Mouse (Mus musculus): ENCODE measurements around the gene Serpinf1. TPM values are rescaled to one million over a fixed set of nuclear protein-coding genes. Genes with fewer than 3 reads are reported as not detected.
"Not testable (repeated sequence)": the region's sequence is repeated elsewhere in the genome, so short reads cannot be mapped to it uniquely, and the experiment has no call there.

Gene Serpinf1
- total RNA-seq, 1 experiment: 20.3 TPM

GRCm38 (mm10) chr11:75458628-75459041, 36.1 kb upstream of the Serpinf1 start:
- no peak for DNase-seq (ENCODE audit: low read depth, low spot score)
- Histone ChIP-seq H3K9ac (ENCODE audit: insufficient read depth, low read depth, low read length, poor library complexity, severe bottlenecking) (no peak overlapping the region), H3K27ac (ENCODE audit: insufficient read depth, low read depth, low read length, poor library complexity, severe bottlenecking) (no peak overlapping the region), H3K36me3 (ENCODE audit: control insufficient read depth, insufficient read depth, low read length, poor library complexity, severe bottlenecking) (no peaks in the 10 kb centered on the region; the same call in 1 of the 2 replicates), H3K9me3 (ENCODE audit: control insufficient read depth, insufficient read depth, low read depth, low read length) (no peaks in the 10 kb centered on the region), H3K4me3 (ENCODE audit: insufficient read depth in 1 of 2, low read depth in 1 of 2, low read length in 2 of 2, poor library complexity in 1 of 2, severe bottlenecking in 1 of 2) (no peak overlapping the region), H3K4me1 (ENCODE audit: control insufficient read depth in 2 of 2, insufficient read depth in 2 of 2, low read length in 2 of 2, poor library complexity in 1 of 2) (peaks cover 2 to 11% of the 10 kb centered on the region in 2 experiments; a peak in 3 of 4 replicates)
- in situ Hi-C loops (cut with MboI; ENCODE audit: low sequenced_read_pairs in 2 of 2, unreplicated experiment in 2 of 2): no loop called here
- TF ChIP-seq ZC3H11A (IDR thresholded peaks at IDR 0.05; ENCODE audit: borderline replicate concordance, low read depth, low read length): no peak
- TF ChIP-seq MAFK (IDR thresholded peaks at IDR 0.05; ENCODE audit: insufficient read depth, low read depth, low read length): no peak
- TF ChIP-seq HCFC1 (IDR thresholded peaks at IDR 0.05; ENCODE audit: borderline replicate concordance, insufficient read depth, low read length): no peak
- no peak for TF ChIP-seq CHD2 (IDR thresholded peaks at IDR 0.05; ENCODE audit: low read depth, low read length)
- TF ChIP-seq ZNF384 (IDR thresholded peaks at IDR 0.05; ENCODE audit: low read depth, low read length): no peak

GRCm38 (mm10) chr11:75458169-75458568, 35.7 kb upstream of the Serpinf1 start:
- H3K27ac ChIP-seq (ENCODE audit: insufficient read depth, low read depth, low read length, poor library complexity, severe bottlenecking): no peak overlapping the region
- H3K4me1 ChIP-seq (ENCODE audit: control insufficient read depth in 2 of 2, insufficient read depth in 2 of 2, low read length in 2 of 2, poor library complexity in 1 of 2): peaks cover 0 to 10% of the 10 kb centered on the region in 2 experiments; a peak in 3 of 4 replicates
- no peaks in the 10 kb centered on the region for H3K36me3 ChIP-seq (ENCODE audit: control insufficient read depth, insufficient read depth, low read length, poor library complexity, severe bottlenecking)
- DNase-seq (ENCODE audit: low read depth, low spot score): no peak
- H3K4me3 ChIP-seq (ENCODE audit: insufficient read depth in 1 of 2, low read depth in 1 of 2, low read length in 2 of 2, poor library complexity in 1 of 2, severe bottlenecking in 1 of 2): no peak overlapping the region
- in situ Hi-C loops (cut with MboI; ENCODE audit: low sequenced_read_pairs in 2 of 2, unreplicated experiment in 2 of 2): no loop called here
- H3K9ac ChIP-seq (ENCODE audit: insufficient read depth, low read depth, low read length, poor library complexity, severe bottlenecking): no peak overlapping the region; the same call in 1 of the 2 replicates
- H3K9me3 ChIP-seq (ENCODE audit: control insufficient read depth, insufficient read depth, low read depth, low read length): no peaks in the 10 kb centered on the region
- TF ChIP-seq CHD2 (IDR thresholded peaks at IDR 0.05; ENCODE audit: low read depth, low read length) (no peak), ZNF384 (IDR thresholded peaks at IDR 0.05; ENCODE audit: low read depth, low read length) (no peak), ZC3H11A (IDR thresholded peaks at IDR 0.05; ENCODE audit: borderline replicate concordance, low read depth, low read length) (no peak), HCFC1 (IDR thresholded peaks at IDR 0.05; ENCODE audit: borderline replicate concordance, insufficient read depth, low read length) (no peak), MAFK (IDR thresholded peaks at IDR 0.05; ENCODE audit: insufficient read depth, low read depth, low read length) (no peak)

- H3K36me3 ChIP-seq (ENCODE audit: control insufficient read depth, insufficient read depth, low read length, poor library complexity, severe bottlenecking): peaks cover 4% of the 10 kb centered on the region; the same call in 1 of the 2 replicates
- in situ Hi-C loops (cut with MboI; ENCODE audit: low sequenced_read_pairs in 2 of 2, unreplicated experiment in 2 of 2): no loop called here
- no peak for DNase-seq (ENCODE audit: low read depth, low spot score)
- no peak for TF ChIP-seq MAFK (IDR thresholded peaks at IDR 0.05; ENCODE audit: insufficient read depth, low read depth, low read length)
- peaks cover 0 to 7% of the 10 kb centered on the region in 2 experiments; a peak in 2 of 4 replicates for H3K4me1 ChIP-seq (ENCODE audit: control insufficient read depth in 2 of 2, insufficient read depth in 2 of 2, low read length in 2 of 2, poor library complexity in 1 of 2)
- H3K4me3 ChIP-seq (ENCODE audit: insufficient read depth in 1 of 2, low read depth in 1 of 2, low read length in 2 of 2, poor library complexity in 1 of 2, severe bottlenecking in 1 of 2): no peak overlapping the region
- H3K9ac ChIP-seq (ENCODE audit: insufficient read depth, low read depth, low read length, poor library complexity, severe bottlenecking): no peak overlapping the region
- no peaks in the 10 kb centered on the region for H3K9me3 ChIP-seq (ENCODE audit: control insufficient read depth, insufficient read depth, low read depth, low read length)
- H3K27ac ChIP-seq (ENCODE audit: insufficient read depth, low read depth, low read length, poor library complexity, severe bottlenecking): no peak overlapping the region
These were observed 34.0 kb upstream of the Serpinf1 start for GRCm38 (mm10) chr11:75456440-75456871.

GRCm38 (mm10) chr11:75455971-75456370, 33.5 kb upstream of the Serpinf1 start:
- H3K4me3 ChIP-seq (ENCODE audit: insufficient read depth in 1 of 2, low read depth in 1 of 2, low read length in 2 of 2, poor library complexity in 1 of 2, severe bottlenecking in 1 of 2); DNase-seq (ENCODE audit: low read depth, low spot score); H3K9me3 ChIP-seq (ENCODE audit: control insufficient read depth, insufficient read depth, low read depth, low read length); H3K27ac ChIP-seq (ENCODE audit: insufficient read depth, low read depth, low read length, poor library complexity, severe bottlenecking); H3K9ac ChIP-seq (ENCODE audit: insufficient read depth, low read depth, low read length, poor library complexity, severe bottlenecking); in situ Hi-C loops (cut with MboI; ENCODE audit: low sequenced_read_pairs in 2 of 2, unreplicated experiment in 2 of 2); H3K36me3 ChIP-seq (ENCODE audit: control insufficient read depth, insufficient read depth, low read length, poor library complexity, severe bottlenecking); H3K4me1 ChIP-seq (ENCODE audit: control insufficient read depth in 2 of 2, insufficient read depth in 2 of 2, low read length in 2 of 2, poor library complexity in 1 of 2): not testable (repeated sequence)

GRCm38 (mm10) chr11:75455041-75455736, 32.7 kb upstream of the Serpinf1 start:
- Histone ChIP-seq H3K9ac (ENCODE audit: insufficient read depth, low read depth, low read length, poor library complexity, severe bottlenecking) (peak overlapping the region; percentile 29; the same call in 1 of the 2 replicates), H3K4me1 (ENCODE audit: control insufficient read depth in 2 of 2, insufficient read depth in 2 of 2, low read length in 2 of 2, poor library complexity in 1 of 2) (peaks cover 0 to 7% of the 10 kb centered on the region in 2 experiments; a peak in 2 of 4 replicates), H3K27ac (ENCODE audit: insufficient read depth, low read depth, low read length, poor library complexity, severe bottlenecking) (no peak overlapping the region), H3K9me3 (ENCODE audit: control insufficient read depth, insufficient read depth, low read depth, low read length) (no peaks in the 10 kb centered on the region), H3K4me3 (ENCODE audit: insufficient read depth in 1 of 2, low read depth in 1 of 2, low read length in 2 of 2, poor library complexity in 1 of 2, severe bottlenecking in 1 of 2) (0 out of 4 replicates have a peak overlapping the region, but pooled peaks of 1 of the 2 experiments have one; percentile 4), H3K36me3 (ENCODE audit: control insufficient read depth, insufficient read depth, low read length, poor library complexity, severe bottlenecking) (peaks cover 4% of the 10 kb centered on the region; the same call in 1 of the 2 replicates)
- in situ Hi-C loops (cut with MboI; ENCODE audit: low sequenced_read_pairs in 2 of 2, unreplicated experiment in 2 of 2): no loop called here
- no peak for DNase-seq (ENCODE audit: low read depth, low spot score)
- TF ChIP-seq ZNF384 (IDR thresholded peaks at IDR 0.05; ENCODE audit: low read depth, low read length) (no peak), ZC3H11A (IDR thresholded peaks at IDR 0.05; ENCODE audit: borderline replicate concordance, low read depth, low read length) (no peak), HCFC1 (IDR thresholded peaks at IDR 0.05; ENCODE audit: borderline replicate concordance, insufficient read depth, low read length) (no peak), CHD2 (IDR thresholded peaks at IDR 0.05; ENCODE audit: low read depth, low read length) (no peak), MAFK (IDR thresholded peaks at IDR 0.05; ENCODE audit: insufficient read depth, low read depth, low read length) (no peak)
